Mouse (Mus musculus) brain, embryonic 18.5 days (tissue): Measurements from ENCODE around the gene Kank1.

Source experiments
- DNase-seq: peaks from one replicate; pipeline ENCODE4 v3.0.0-alpha.2; 2012; ENCODE audit warnings: low read depth, low spot score

The Kank1 gene

GRCm38 (mm10) chr19:25405987-25406386, 169.2 kb downstream of the Kank1 start:
- DNase-seq, result no peak

GRCm38 (mm10) chr19:25406481-25407184, 169.9 kb downstream of the Kank1 start:
- no peak for DNase-seq

- DNase-seq, result no peak
These were observed 170.6 kb downstream of the Kank1 start for GRCm38 (mm10) chr19:25407185-25407886.

- DNase-seq, result no peak
These were observed 171.1 kb downstream of the Kank1 start for GRCm38 (mm10) chr19:25407887-25408236.

- no peak for DNase-seq
These were observed 172.5 kb downstream of the Kank1 start for GRCm38 (mm10) chr19:25409239-25409638.

GRCm38 (mm10) chr19:25411353-25411752, 174.6 kb downstream of the Kank1 start:
- no peak for DNase-seq

- DNase-seq, result no peak
These were observed 178.7 kb downstream of the Kank1 start for GRCm38 (mm10) chr19:25415448-25415847.

GRCm38 (mm10) chr19:25417671-25418070, 180.9 kb downstream of the Kank1 start:
- no peak for DNase-seq

GRCm38 (mm10) chr19:25419983-25420382, 183.2 kb downstream of the Kank1 start:
- no peak for DNase-seq

- no peak for DNase-seq
These were observed 185.3 kb downstream of the Kank1 start for GRCm38 (mm10) chr19:25422096-25422495.

- DNase-seq, result no peak
These were observed 186.6 kb downstream of the Kank1 start for GRCm38 (mm10) chr19:25423371-25423770.

GRCm38 (mm10) chr19:25426431-25426830, 189.7 kb downstream of the Kank1 start:
- DNase-seq, result no peak

GRCm38 (mm10) chr19:25427886-25428285, 191.1 kb downstream of the Kank1 start:
- DNase-seq, result no peak

- DNase-seq, result no peak
These were observed 191.7 kb downstream of the Kank1 start for GRCm38 (mm10) chr19:25428338-25428962.

GRCm38 (mm10) chr19:25431431-25431830, 194.7 kb downstream of the Kank1 start:
- no peak for DNase-seq

- DNase-seq, result no peak
These were observed 195.1 kb downstream of the Kank1 start for GRCm38 (mm10) chr19:25431909-25432308.

GRCm38 (mm10) chr19:25433169-25433690, 196.5 kb downstream of the Kank1 start:
- DNase-seq, result no peak

- DNase-seq, result no peak
These were observed 197.6 kb downstream of the Kank1 start for GRCm38 (mm10) chr19:25434345-25434744.

- DNase-seq, result no peak
These were observed 198.0 kb downstream of the Kank1 start for GRCm38 (mm10) chr19:25434795-25435194.

GRCm38 (mm10) chr19:25435412-25435811, 198.6 kb downstream of the Kank1 start:
- no peak for DNase-seq

GRCm38 (mm10) chr19:25436175-25436574, 199.4 kb downstream of the Kank1 start:
- no peak for DNase-seq

- DNase-seq, result no peak
These were observed 200.2 kb downstream of the Kank1 start for GRCm38 (mm10) chr19:25436789-25437650.
